Mouse (Mus musculus): Measurements from ENCODE around the gene Ptprt. TPM values are rescaled to one million over a fixed set of nuclear protein-coding genes. Genes with fewer than 3 reads are reported as not detected.

Ptprt gene
- 10 to 100 TPM; 62.1 to 65.5 TPM for total RNA-seq (2021)
- long read RNA-seq, partial matches to known transcripts: 0 of 11 reads
- long read RNA-seq, other reads (novel, unspliced or antisense): 11 of 11 reads

GRCm38 (mm10) chr2:162660941-162661386, at the start of gene Ptprt:
Gene Ptprt (minus strand): TSS chr2:162661147.
- DNase-seq (ENCODE audit: low spot score in 2 of 2): peak; percentile 29 to 54

- DNase-seq (ENCODE audit: low spot score in 2 of 2): no peak
Measured at GRCm38 (mm10) chr2:162710443-162710842, 49.5 kb upstream of the Ptprt start.

GRCm38 (mm10) chr2:162699691-162700090, 38.7 kb upstream of the Ptprt start:
- no peak for DNase-seq (ENCODE audit: low spot score in 2 of 2)

GRCm38 (mm10) chr2:162699036-162699435, 38.1 kb upstream of the Ptprt start:
- no peak for DNase-seq (ENCODE audit: low spot score in 2 of 2)

GRCm38 (mm10) chr2:162698068-162698467, 37.1 kb upstream of the Ptprt start:
- no peak for DNase-seq (ENCODE audit: low spot score in 2 of 2)

GRCm38 (mm10) chr2:162697151-162697550, 36.2 kb upstream of the Ptprt start:
- no peak for DNase-seq (ENCODE audit: low spot score in 2 of 2)

- DNase-seq (ENCODE audit: low spot score in 2 of 2): no peak
Measured at GRCm38 (mm10) chr2:162692143-162692542, 31.2 kb upstream of the Ptprt start.

GRCm38 (mm10) chr2:162682674-162683073, 21.7 kb upstream of the Ptprt start:
- DNase-seq (ENCODE audit: low spot score in 2 of 2): peak; percentile 50 to 68

GRCm38 (mm10) chr2:162662431-162662970, 1.6 kb upstream of the Ptprt start:
- DNase-seq (ENCODE audit: low spot score in 2 of 2): no peak

GRCm38 (mm10) chr2:162661733-162662132, 786 bp upstream of the Ptprt start:
- no peak for DNase-seq (ENCODE audit: low spot score in 2 of 2)

GRCm38 (mm10) chr2:162660231-162660940, 561 bp downstream of the Ptprt start:
- peak in 1 of 2 experiments; percentile 43 for DNase-seq (ENCODE audit: low spot score in 2 of 2)

GRCm38 (mm10) chr2:162658997-162659396, 1.9 kb downstream of the Ptprt start:
- peak; percentile 96 to 97 for DNase-seq (ENCODE audit: low spot score in 2 of 2)

GRCm38 (mm10) chr2:162657541-162657940, 3.4 kb downstream of the Ptprt start:
- no peak for DNase-seq (ENCODE audit: low spot score in 2 of 2)

- DNase-seq (ENCODE audit: low spot score in 2 of 2): no peak
Measured at GRCm38 (mm10) chr2:162654416-162654815, 6.5 kb downstream of the Ptprt start.

GRCm38 (mm10) chr2:162638676-162639075, 22.3 kb downstream of the Ptprt start:
- DNase-seq (ENCODE audit: low spot score in 2 of 2): peak in 1 of 2 experiments; percentile 42

GRCm38 (mm10) chr2:162637537-162637936, 23.4 kb downstream of the Ptprt start:
- DNase-seq (ENCODE audit: low spot score in 2 of 2): no peak

- DNase-seq (ENCODE audit: low spot score in 2 of 2): peak; percentile 49 to 68
Measured at GRCm38 (mm10) chr2:162636387-162637009, 24.4 kb downstream of the Ptprt start.

GRCm38 (mm10) chr2:162634901-162635300, 26.0 kb downstream of the Ptprt start:
- DNase-seq (ENCODE audit: low spot score in 2 of 2): no peak

- no peak for DNase-seq (ENCODE audit: low spot score in 2 of 2)
Measured at GRCm38 (mm10) chr2:162626076-162626475, 34.9 kb downstream of the Ptprt start.

GRCm38 (mm10) chr2:162624707-162625106, 36.2 kb downstream of the Ptprt start:
- DNase-seq (ENCODE audit: low spot score in 2 of 2): no peak

GRCm38 (mm10) chr2:162614256-162614655, 46.7 kb downstream of the Ptprt start:
- no peak for DNase-seq (ENCODE audit: low spot score in 2 of 2)

GRCm38 (mm10) chr2:162613480-162613879, 47.5 kb downstream of the Ptprt start:
- DNase-seq (ENCODE audit: low spot score in 2 of 2): no peak

Data from layer of hippocampus, postnatal 10 days (tissue).